Mouse (Mus musculus) gastrocnemius, postnatal 25 days (tissue): ENCODE measurements around the gene Eml6. TPM values are rescaled to one million over a fixed set of nuclear protein-coding genes. Genes with fewer than 3 reads are reported as not detected.

ENCODE experiments used
- total RNA-seq, 2 experiments: library from RNA; stranded (reverse); gene quantifications; 1 replicate in 1 of 2; 2 replicates in 1 of 2; pipeline ENCODE4 v1.2.3; 2021

The Eml6 gene
- total RNA-seq, 2 experiments from 2014 or later: 0.40 to 0.87 TPM

Other genes starting within 250 kb of the Eml6 start
- 1 to 10 TPM; 2.1 to 2.6 TPM for gene 4931440F15Rik, start 200.4 kb downstream of the Eml6 start, total RNA-seq
- 100 to 1,000 TPM; 126 to 130 TPM for gene Sptbn1, start 242.1 kb upstream of the Eml6 start, total RNA-seq